Comparison of ENCODE assay signal across 12 mouse cellular contexts in genomic region chr11:57647446-57647845, GRCm38 (mm10). TPM values are rescaled to one million over a fixed set of nuclear protein-coding genes. Genes with fewer than 3 reads are reported as not detected.
A peak's percentile ranks its signal among the peaks of the same experiment; 100 is the strongest.
DNase-seq lines count a peak whose midpoint lies in the region; ATAC-seq lines count a peak whose summit lies in the region.
"Had no signal": no experiment of that assay in that cellular context is flagged by ENCODE, and none has a peak within 500 bp of the region (broad histone marks: within the 10 kb centered on the region; RNA-seq: fewer than 3 reads in every experiment).

No protein-coding gene starts in this region.

- WGBS in hindbrain, embryonic 10.5 days = 58% methylated on average over 5 of the region's 5 CpGs
- 53% methylated on average over 5 of the region's 5 CpGs for WGBS in hindbrain, embryonic 11.5 days
- WGBS in embryonic facial prominence, embryonic 10.5 days = 60% methylated on average over 5 of the region's 5 CpGs
- 48% methylated on average over 5 of the region's 5 CpGs for WGBS in hindbrain, embryonic 12.5 days
- 51% methylated on average over 5 of the region's 5 CpGs for WGBS in midbrain, embryonic 12.5 days

- no peak for DNase-seq in hindbrain, embryonic 10.5 days (ENCODE audit: low spot score)
- DNase-seq in hindbrain, embryonic 11.5 days (ENCODE audit: low spot score) = no peak
- DNase-seq in embryonic facial prominence, embryonic 10.5 days (ENCODE audit: low spot score) = no peak
- no peak for DNase-seq in B cell, adult 2 months
- no peak for DNase-seq in right cerebral cortex, adult 2 months (ENCODE audit: low spot score in 2 of 2)
- no peak for DNase-seq in left cerebral cortex, postnatal 25 days (ENCODE audit: low spot score in 2 of 2)
- DNase-seq: embryo, embryonic 11 days; lung, postnatal 36 days; retina, postnatal 1 day had no signal

- H3K4me1 ChIP-seq in hindbrain, embryonic 10.5 days (replicated peaks) = peaks cover 83% of the 10 kb centered on the region
- H3K4me1 ChIP-seq in hindbrain, embryonic 11.5 days (replicated peaks; ENCODE audit: control insufficient read depth, insufficient read depth, low read length) = peaks cover 5% of the 10 kb centered on the region; the same call in 1 of the 2 replicates
- peaks cover 81% of the 10 kb centered on the region for H3K4me1 ChIP-seq in embryonic facial prominence, embryonic 10.5 days
- H3K4me1 ChIP-seq in hindbrain, embryonic 12.5 days = peaks cover 50% of the 10 kb centered on the region
- peaks cover 36% of the 10 kb centered on the region for H3K4me1 ChIP-seq in midbrain, embryonic 12.5 days

- H3K36me3 ChIP-seq in hindbrain, embryonic 10.5 days = 0 out of 2 replicates have a peak, but pooled peaks cover 3% of the 10 kb centered on the region
- H3K36me3 ChIP-seq in hindbrain, embryonic 11.5 days (ENCODE audit: control insufficient read depth, insufficient read depth, low read length) = no peaks in the 10 kb centered on the region
- peaks cover 5% of the 10 kb centered on the region; the same call in 1 of the 2 replicates for H3K36me3 ChIP-seq in embryonic facial prominence, embryonic 10.5 days (replicated peaks)
- H3K36me3 ChIP-seq in hindbrain, embryonic 12.5 days = no peaks in the 10 kb centered on the region
- no peaks in the 10 kb centered on the region for H3K36me3 ChIP-seq in midbrain, embryonic 12.5 days

- H3K9ac ChIP-seq in hindbrain, embryonic 11.5 days (ENCODE audit: low read depth, low read length) = no peak overlapping the region
- no peak overlapping the region for H3K9ac ChIP-seq in hindbrain, embryonic 12.5 days
- H3K9ac ChIP-seq in midbrain, embryonic 12.5 days (replicated peaks) = no peak overlapping the region

- 0 out of 2 replicates have a peak overlapping the region, but pooled peaks have one; percentile 81 for H3K4me3 ChIP-seq in hindbrain, embryonic 10.5 days
- no peak overlapping the region for H3K4me3 ChIP-seq in hindbrain, embryonic 11.5 days (ENCODE audit: low read depth, low read length)
- 0 out of 2 replicates have a peak overlapping the region, but pooled peaks have one; percentile 78 for H3K4me3 ChIP-seq in embryonic facial prominence, embryonic 10.5 days
- no peak overlapping the region for H3K4me3 ChIP-seq in hindbrain, embryonic 12.5 days
- no peak overlapping the region for H3K4me3 ChIP-seq in midbrain, embryonic 12.5 days

- H3K27me3 ChIP-seq in hindbrain, embryonic 10.5 days (ENCODE audit: insufficient read depth, poor library complexity, severe bottlenecking) = peaks cover 50% of the 10 kb centered on the region
- no peaks in the 10 kb centered on the region for H3K27me3 ChIP-seq in hindbrain, embryonic 11.5 days (ENCODE audit: control insufficient read depth, insufficient read depth, low read length)
- peaks cover 5% of the 10 kb centered on the region; the same call in 1 of the 2 replicates for H3K27me3 ChIP-seq in embryonic facial prominence, embryonic 10.5 days (replicated peaks; ENCODE audit: low read depth, poor library complexity, severe bottlenecking)
- no peaks in the 10 kb centered on the region for H3K27me3 ChIP-seq in hindbrain, embryonic 12.5 days
- H3K27me3 ChIP-seq in midbrain, embryonic 12.5 days = peaks cover 38% of the 10 kb centered on the region; the same call in 1 of the 2 replicates

- ATAC-seq in hindbrain, embryonic 11.5 days (ENCODE audit: low FRiP score) = no peak
- ATAC-seq in hindbrain, embryonic 12.5 days (ENCODE audit: low FRiP score) = no peak
- ATAC-seq in midbrain, embryonic 12.5 days (ENCODE audit: low FRiP score, low read depth) = no peak

- H3K4me2 ChIP-seq in hindbrain, embryonic 11.5 days (replicated peaks; ENCODE audit: low read depth, low read length) = no peak overlapping the region
- H3K4me2 ChIP-seq in hindbrain, embryonic 12.5 days (replicated peaks) = peak overlapping the region; percentile 15; the same call in 1 of the 2 replicates
- peak overlapping the region; percentile 95 for H3K4me2 ChIP-seq in midbrain, embryonic 12.5 days (replicated peaks)

- intact Hi-C loops in left cerebral cortex, postnatal 25 days (cut with DNase I) = no loop called here

- H3K27ac ChIP-seq in hindbrain, embryonic 10.5 days = no peak overlapping the region
- no peak overlapping the region for H3K27ac ChIP-seq in hindbrain, embryonic 11.5 days (ENCODE audit: low read depth, low read length)
- H3K27ac ChIP-seq in embryonic facial prominence, embryonic 10.5 days (replicated peaks) = no peak overlapping the region
- no peak overlapping the region for H3K27ac ChIP-seq in hindbrain, embryonic 12.5 days
- H3K27ac ChIP-seq in midbrain, embryonic 12.5 days (replicated peaks) = no peak overlapping the region

- H3K9me3 ChIP-seq in hindbrain, embryonic 10.5 days = no peaks in the 10 kb centered on the region
- H3K9me3 ChIP-seq in hindbrain, embryonic 11.5 days (ENCODE audit: control insufficient read depth, low read length) = no peaks in the 10 kb centered on the region
- H3K9me3 ChIP-seq in embryonic facial prominence, embryonic 10.5 days = no peaks in the 10 kb centered on the region
- H3K9me3 ChIP-seq in hindbrain, embryonic 12.5 days (replicated peaks) = no peaks in the 10 kb centered on the region
- no peaks in the 10 kb centered on the region for H3K9me3 ChIP-seq in midbrain, embryonic 12.5 days
- H3K9me3 ChIP-seq: G1E had no signal

RNA-seq across cellular contexts. Expression of gene Galnt10, which starts 2.2 kb away (rescaled TPM):
- 21.2 and 22.7 TPM in 2 replicates for polyA plus RNA-seq in hindbrain, embryonic 10.5 days (2016; fragmentation: Nextera tagmentation; extraction: Ambion mirVana)
- 9.7 and 12.0 TPM in 2 replicates for polyA plus RNA-seq in hindbrain, embryonic 11.5 days (2014; fragmentation: Nextera tagmentation; extraction: Ambion mirVana)
- 18.8 and 20.1 TPM in 2 replicates for polyA plus RNA-seq in embryonic facial prominence, embryonic 10.5 days (2016; fragmentation: Nextera tagmentation; extraction: Ambion mirVana)
- polyA plus RNA-seq in hindbrain, embryonic 12.5 days (2016; fragmentation: Nextera tagmentation; extraction: Ambion mirVana) = 31.1 and 31.4 TPM in 2 replicates
- 25.8 and 26.6 TPM in 2 replicates for polyA plus RNA-seq in midbrain, embryonic 12.5 days (2016; fragmentation: Nextera tagmentation; extraction: Ambion mirVana)
- 1 to 10 TPM; 6.8 to 7.1 TPM for total RNA-seq in left cerebral cortex, postnatal 25 days (2021)

Comparison
In these comparisons a context has a peak if more than half of its experiments do, and no peak if none do; other contexts are left out.
1. H3K4me3 ChIP-seq: peak in hindbrain, embryonic 10.5 days (single experiment) and embryonic facial prominence, embryonic 10.5 days (single experiment); none in hindbrain, embryonic 11.5 days (single experiment), hindbrain, embryonic 12.5 days (single experiment) and midbrain, embryonic 12.5 days (single experiment).